Mouse (Mus musculus) CH12.LX (cell line): Measurements from ENCODE around the gene Ttll9. TPM values are rescaled to one million over a fixed set of nuclear protein-coding genes. Genes with fewer than 3 reads are reported as not detected.

Experiments
- DNase-seq: peaks from one replicate; pipeline ENCODE4 v3.0.0-alpha.2; 2013; ENCODE audit errors: extremely low read depth
- H3K27ac ChIP-seq: 2 replicates; pipeline ENCODE4 v1.5.1; 2012; ENCODE audit warnings: low read depth, mild to moderate bottlenecking, control low read depth, moderate library complexity; ENCODE audit not compliant: insufficient read depth
- H3K27me3 ChIP-seq: replicated peaks from 2 replicates; pipeline ENCODE3; 2012; ENCODE audit warnings: inconsistent platforms
- H3K36me3 ChIP-seq, 2 experiments: replicated peaks in 1 of 2; 2 replicates each; pipeline versions ENCODE3 to v1.6.1; 2012; ENCODE audit warnings: inconsistent platforms in 1 of 2, low read length in 1 of 2, mild to moderate bottlenecking in 1 of 2, mixed read lengths in 1 of 2, moderate library complexity in 1 of 2; ENCODE audit not compliant: control insufficient read depth in 1 of 2, insufficient read depth in 1 of 2
- H3K4me1 ChIP-seq, 2 experiments: 2 replicates each; pipeline ENCODE4 v1.6.1; 2012; ENCODE audit warnings: inconsistent platforms in 1 of 2, moderate library complexity in 1 of 2; ENCODE audit not compliant: insufficient read depth in 2 of 2, control insufficient read depth in 1 of 2
- H3K4me2 ChIP-seq: 2 replicates; pipeline ENCODE4 v1.6.1; 2012; ENCODE audit warnings: low read depth, mild to moderate bottlenecking, control low read depth; ENCODE audit not compliant: poor library complexity, insufficient read depth, severe bottlenecking
- H3K4me3 ChIP-seq, 3 experiments: fragments of 150-350 bp in 1 of 3; sonication (generic) in 1 of 3; replicated peaks in 1 of 3; 2 replicates each; pipeline versions ENCODE3 to v1.5.1; 2011 to 2012; ENCODE audit warnings: low read depth in 2 of 3, low read length in 2 of 3, mild to moderate bottlenecking in 2 of 3, moderate library complexity in 2 of 3, control low read depth in 1 of 3, improper control_type of control experiment in 1 of 3, inconsistent platforms in 1 of 3, mixed read lengths in 1 of 3; ENCODE audit not compliant: poor library complexity in 1 of 3
- H3K79me2 ChIP-seq: replicated peaks from 2 replicates; pipeline ENCODE4 v1.6.1; 2012; ENCODE audit warnings: mild to moderate bottlenecking, moderate library complexity; ENCODE audit not compliant: control insufficient read depth, poor library complexity, insufficient read depth, severe bottlenecking; ENCODE audit errors: extremely low read depth
- H3K9ac ChIP-seq: 2 replicates; pipeline ENCODE4 v1.6.1; 2012; ENCODE audit warnings: low read depth, mild to moderate bottlenecking, control low read depth, moderate library complexity; ENCODE audit not compliant: insufficient read depth
- H3K9me3 ChIP-seq: replicated peaks from 2 replicates; pipeline ENCODE3; 2012; ENCODE audit warnings: low read length, inconsistent platforms, mixed read lengths
- BHLHE40 ChIP-seq: IDR thresholded peaks from 2 replicates; pipeline ENCODE4 v1.6.1; 2011; ENCODE audit warnings: mild to moderate bottlenecking, low read depth, low read length, improper control_type of control experiment
- CHD1 ChIP-seq: IDR thresholded peaks from 2 replicates; pipeline ENCODE4 v1.6.1; 2012; ENCODE audit warnings: low read depth, low read length, improper control_type of control experiment, inconsistent platforms
- E2F4 ChIP-seq: IDR thresholded peaks from 2 replicates; pipeline ENCODE4 v1.6.1; 2011; ENCODE audit warnings: low read depth, low read length, improper control_type of control experiment; ENCODE audit not compliant: insufficient replicate concordance
- ELF1 ChIP-seq: IDR thresholded peaks from 2 replicates; pipeline ENCODE4 v1.6.1; 2014; ENCODE audit warnings: low read depth, mild to moderate bottlenecking, inconsistent platforms, low read length, improper control_type of control experiment
- EP300 ChIP-seq: IDR thresholded peaks from 2 replicates; pipeline ENCODE4 v1.6.1; 2011; ENCODE audit warnings: low read length, improper control_type of control experiment
- GABPA ChIP-seq: IDR thresholded peaks from 2 replicates; pipeline ENCODE4 v1.6.1; 2012; ENCODE audit warnings: low read depth, low read length, improper control_type of control experiment, inconsistent platforms; ENCODE audit not compliant: insufficient replicate concordance
- HCFC1 ChIP-seq: IDR thresholded peaks from 2 replicates; pipeline ENCODE4 v1.6.1; 2012; ENCODE audit warnings: low read depth, mild to moderate bottlenecking, inconsistent platforms, low read length, improper control_type of control experiment
- JUN ChIP-seq: IDR thresholded peaks from 2 replicates; pipeline ENCODE4 v1.6.1; 2011; ENCODE audit warnings: low read depth, mild to moderate bottlenecking, low read length, improper control_type of control experiment, moderate library complexity; ENCODE audit not compliant: insufficient read depth
- KAT2A ChIP-seq: IDR thresholded peaks from 2 replicates; pipeline ENCODE4 v1.6.1; 2012; ENCODE audit warnings: low read length, improper control_type of control experiment, inconsistent platforms; ENCODE audit not compliant: insufficient replicate concordance
- MAX ChIP-seq: IDR thresholded peaks from 2 replicates; pipeline ENCODE4 v1.6.1; 2011; ENCODE audit warnings: low read length, improper control_type of control experiment
- MYC ChIP-seq: IDR thresholded peaks from 2 replicates; pipeline ENCODE4 v1.6.1; 2011; ENCODE audit warnings: low read depth, mild to moderate bottlenecking, improper control_type of control experiment, low read length
- NELFE ChIP-seq: IDR thresholded peaks from 2 replicates; pipeline ENCODE4 v1.6.1; 2011; ENCODE audit warnings: low read depth, low read length, improper control_type of control experiment
- PAX5 ChIP-seq: IDR thresholded peaks from 2 replicates; pipeline ENCODE4 v1.6.1; 2012; ENCODE audit warnings: low read length, inconsistent platforms, mixed read lengths
- RCOR1 ChIP-seq: conservative IDR thresholded peaks from 2 replicates; pipeline ENCODE4 v1.6.1; 2012; ENCODE audit warnings: low read depth, mild to moderate bottlenecking, inconsistent platforms, low read length, improper control_type of control experiment
- TCF12 ChIP-seq: IDR thresholded peaks from 2 replicates; pipeline ENCODE4 v1.6.1; 2014; ENCODE audit warnings: low read depth, mild to moderate bottlenecking, inconsistent platforms, low read length, improper control_type of control experiment
- UBTF ChIP-seq: IDR thresholded peaks from 2 replicates; pipeline ENCODE4 v1.6.1; 2012; ENCODE audit warnings: low read depth, mild to moderate bottlenecking, inconsistent platforms, low read length, improper control_type of control experiment, moderate library complexity
- USF1 ChIP-seq: IDR thresholded peaks from 2 replicates; pipeline ENCODE4 v1.6.1; 2014; ENCODE audit warnings: low read depth, mild to moderate bottlenecking, inconsistent platforms, low read length, improper control_type of control experiment
- ZC3H11A ChIP-seq: IDR thresholded peaks from 2 replicates; pipeline ENCODE4 v1.6.1; 2012; ENCODE audit warnings: low read depth, mild to moderate bottlenecking, inconsistent platforms, low read length, improper control_type of control experiment
- ZKSCAN1 ChIP-seq: IDR thresholded peaks from 2 replicates; pipeline ENCODE4 v1.6.1; 2012; ENCODE audit warnings: low read depth, inconsistent platforms, low read length, improper control_type of control experiment, borderline replicate concordance
- ZMIZ1 ChIP-seq: IDR thresholded peaks from 2 replicates; pipeline ENCODE4 v1.6.1; 2012; ENCODE audit warnings: low read depth, mild to moderate bottlenecking, inconsistent platforms, low read length, improper control_type of control experiment
- dilution Hi-C: fragments of 300-500 bp; cut with MboI; formaldehyde crosslinking; loops from 2 replicates; pipeline ENCODE4 v1.14.3; 2020; ENCODE audit warnings: low sequenced_read_pairs; ENCODE audit not compliant: extremely low pct_unique_long_range_greater_than_20kb, extremely low pct_ligation_motif_present
- in situ Hi-C: fragments of 300-500 bp; cut with MboI; formaldehyde crosslinking; loops from 3 replicates; pipeline ENCODE4 v1.14.3; 2019; ENCODE audit warnings: low sequenced_read_pairs, low pct_ligation_motif_present, low pct_unique_long_range_greater_than_20kb, mixed read lengths
- polyA plus RNA-seq: library from polyadenylated mRNA; unstranded; fragments of >175 nt; gene quantifications from 2 replicates; pipeline ENCODE4 v1.2.1, GENCODE M21; 2012; ENCODE audit warnings: low read depth; ENCODE audit not compliant: insufficient read length
- total RNA-seq, 2 experiments: library from RNA; depleted of rRNA; stranded (reverse); fragments of 300-350 nt in 1 of 2; fragments of >200 nt in 1 of 2; gene quantifications; 2 replicates each; pipeline ENCODE4 v1.2.3; 2012 to 2014

The Ttll9 gene
- total and polyA plus RNA-seq, 3 experiments = 1.5 to 1.7 (median 1.7) TPM

DNA sequence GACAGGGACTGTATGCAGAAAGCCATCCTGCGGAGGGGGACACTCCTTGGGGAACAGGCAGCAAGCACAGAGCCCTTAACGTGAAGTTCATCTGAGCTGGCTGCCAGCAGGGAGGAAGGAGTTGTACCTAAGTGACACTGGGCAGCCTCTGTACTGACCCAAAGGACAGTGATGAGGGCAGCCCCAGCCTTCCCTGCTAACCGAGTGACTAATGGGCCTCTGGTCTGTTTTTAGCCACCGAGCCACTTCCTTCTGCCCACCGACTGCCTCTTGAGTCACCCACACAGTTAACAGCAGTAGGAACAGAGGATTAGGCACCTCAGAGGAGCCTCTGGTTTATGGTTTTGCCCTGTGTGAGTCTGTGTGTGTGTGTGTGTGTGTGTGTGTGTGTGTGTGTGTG lies 34.9 kb upstream of the Ttll9 start:
- H3K9me3 ChIP-seq = no peaks in the 10 kb centered on the region
- H3K9ac ChIP-seq = no peak overlapping the region
- H3K27me3 ChIP-seq = peaks cover 4% of the 10 kb centered on the region
- no peak overlapping the region for H3K27ac ChIP-seq
- in situ Hi-C loops = no loop called here
- H3K4me1 ChIP-seq = peaks cover 14 to 87% of the 10 kb centered on the region in 2 experiments
- no peak overlapping the region for H3K4me3 ChIP-seq
- H3K79me2 ChIP-seq = no peaks in the 10 kb centered on the region
- dilution Hi-C loops = no loop called here
- no peak overlapping the region for H3K4me2 ChIP-seq
- no peaks in the 10 kb centered on the region for H3K36me3 ChIP-seq
- no peak for DNase-seq
- TF ChIP-seq ELF1 = no peak
- no peak for TF ChIP-seq PAX5

DNA sequence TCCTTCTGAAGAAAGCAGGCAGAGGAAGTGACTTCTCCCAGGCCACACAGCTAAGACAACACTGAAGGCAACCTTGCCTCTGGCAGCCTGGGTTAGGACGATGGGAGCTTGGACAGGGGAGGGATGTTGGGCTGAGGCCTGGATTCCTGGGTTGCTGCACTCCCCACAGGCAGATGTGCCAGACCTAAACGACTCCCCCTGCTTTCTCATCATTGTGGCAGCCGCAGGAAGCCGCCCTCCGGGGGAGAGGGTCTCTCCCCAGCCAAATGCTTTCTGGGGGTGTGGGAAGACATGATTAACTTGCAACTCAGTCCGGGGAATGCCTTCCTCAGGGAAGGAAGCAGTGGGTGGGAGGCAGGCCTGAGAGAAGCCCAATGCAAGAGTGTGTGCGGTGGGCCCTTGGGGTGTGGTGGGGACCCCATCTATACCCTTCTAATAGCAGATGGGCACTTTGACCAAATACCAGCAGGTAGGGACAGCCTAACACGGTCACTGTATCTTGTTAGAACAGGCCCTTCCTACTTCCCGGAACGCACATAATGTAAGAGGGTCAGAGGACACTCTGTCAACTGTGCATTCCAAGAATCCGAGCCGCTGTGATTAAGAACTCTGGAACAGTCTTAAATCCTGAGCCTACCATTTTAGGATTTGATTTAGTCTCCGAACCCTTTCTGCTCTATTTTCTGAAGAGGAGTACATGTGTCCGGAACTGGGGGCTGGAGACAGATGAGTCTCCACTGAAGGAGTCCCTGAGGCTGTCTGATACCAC lies 33.9 kb upstream of the Ttll9 start:
- H3K27ac ChIP-seq = no peak overlapping the region

DNA sequence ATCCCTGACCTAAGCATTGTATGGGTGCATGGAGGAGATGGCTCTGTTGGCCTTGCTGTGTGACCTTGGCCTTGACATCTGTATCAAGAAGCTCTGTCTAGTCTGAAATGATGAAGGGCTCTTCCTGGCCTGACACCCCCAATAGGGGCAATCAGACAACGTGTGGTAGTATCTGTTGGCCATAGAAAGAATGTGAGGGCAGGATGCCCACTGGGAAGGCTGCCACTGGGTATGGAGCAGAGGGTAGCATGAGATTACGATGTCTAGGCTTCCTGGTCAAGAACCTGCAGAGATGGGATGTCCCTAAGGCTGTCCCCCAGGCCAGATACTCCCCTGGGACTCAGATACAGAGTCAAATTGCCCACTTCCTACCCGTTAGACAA lies 33.3 kb upstream of the Ttll9 start:
- Histone ChIP-seq H3K27ac (no peak overlapping the region), H3K4me3 (no peak overlapping the region), H3K79me2 (no peaks in the 10 kb centered on the region), H3K4me2 (no peak overlapping the region), H3K4me1 (peaks cover 13 to 96% of the 10 kb centered on the region in 2 experiments), H3K9ac (no peak overlapping the region), H3K36me3 (no peaks in the 10 kb centered on the region), H3K9me3 (no peaks in the 10 kb centered on the region), H3K27me3 (peaks cover 9% of the 10 kb centered on the region)
- in situ Hi-C loops (no loop called here), dilution Hi-C loops (no loop called here)
- no peak for TF ChIP-seq RCOR1
- no peak for TF ChIP-seq BHLHE40
- DNase-seq = no peak

More for the DNA sequence above, 33.9 kb upstream of the Ttll9 start:
- DNase-seq = no peak
- dilution Hi-C loops (no loop called here), in situ Hi-C loops (no loop called here)
- peaks cover 7% of the 10 kb centered on the region for H3K27me3 ChIP-seq
- H3K4me3 ChIP-seq = no peak overlapping the region
- H3K36me3 ChIP-seq = no peaks in the 10 kb centered on the region
- peaks cover 14 to 96% of the 10 kb centered on the region in 2 experiments for H3K4me1 ChIP-seq
- H3K9ac ChIP-seq = no peak overlapping the region
- H3K79me2 ChIP-seq = no peaks in the 10 kb centered on the region
- no peak for TF ChIP-seq JUN
- TF ChIP-seq TCF12 = no peak
- no peak for TF ChIP-seq UBTF
- no peak for TF ChIP-seq ELF1
- TF ChIP-seq KAT2A = no peak
- TF ChIP-seq ZMIZ1 = no peak
- TF ChIP-seq MYC = no peak
- TF ChIP-seq USF1 = no peak
- no peak for TF ChIP-seq HCFC1
- no peak for TF ChIP-seq ZC3H11A
- TF ChIP-seq CHD1 = no peak
- TF ChIP-seq GABPA = no peak
- no peak for TF ChIP-seq ZKSCAN1
- TF ChIP-seq EP300 = no peak
- TF ChIP-seq MAX = no peak
- TF ChIP-seq E2F4 = no peak
- no peak for TF ChIP-seq NELFE
- no peaks in the 10 kb centered on the region for H3K9me3 ChIP-seq
- H3K4me2 ChIP-seq = no peak overlapping the region
